Mouse (Mus musculus) limb, embryonic 13.5 days (tissue): Measurements from ENCODE around the gene Snx13. TPM values are rescaled to one million over a fixed set of nuclear protein-coding genes. Genes with fewer than 3 reads are reported as not detected.

Experiments used
- ATAC-seq: fragments of 200-750 bp; cut with Nextera tagmentation; 2 replicates; pipeline ENCODE4 v1.8.0; 2017; ENCODE audit warnings: low read depth, moderate number of reproducible peaks, moderate TSS enrichment; ENCODE audit not compliant: low FRiP score
- H3K27ac ChIP-seq: fragments of 300-500 bp; sonication (generic); 2 replicates; pipeline ENCODE4 v1.5.1; 2015; ENCODE audit warnings: inconsistent platforms, mild to moderate bottlenecking, moderate library complexity
- H3K27me3 ChIP-seq: fragments of 300-500 bp; sonication (generic); 2 replicates; pipeline ENCODE4 v1.6.1; 2015; ENCODE audit warnings: mild to moderate bottlenecking, inconsistent platforms
- H3K36me3 ChIP-seq: fragments of 300-500 bp; sonication (generic); 2 replicates; pipeline ENCODE4 v1.6.1; 2015; ENCODE audit warnings: inconsistent platforms, mild to moderate bottlenecking, moderate library complexity
- H3K4me1 ChIP-seq: fragments of 300-500 bp; sonication (generic); 2 replicates; pipeline ENCODE4 v1.6.1; 2015; ENCODE audit warnings: inconsistent platforms
- H3K4me2 ChIP-seq: fragments of 300-500 bp; sonication (generic); replicated peaks from 2 replicates; pipeline ENCODE4 v1.6.1; 2015; ENCODE audit warnings: inconsistent platforms, mild to moderate bottlenecking, moderate library complexity
- H3K4me3 ChIP-seq: fragments of 300-500 bp; sonication (generic); 2 replicates; pipeline ENCODE4 v1.5.1; 2015; ENCODE audit warnings: moderate library complexity, mild to moderate bottlenecking, inconsistent platforms
- H3K9ac ChIP-seq: fragments of 300-500 bp; sonication (generic); 2 replicates; pipeline ENCODE4 v1.6.1; 2015; ENCODE audit warnings: mild to moderate bottlenecking, inconsistent platforms
- H3K9me3 ChIP-seq: fragments of 300-500 bp; sonication (generic); 2 replicates; pipeline ENCODE4 v1.6.1; 2016; ENCODE audit warnings: inconsistent platforms
- WGBS: fragments of 180-500 bp; shearing (Covaris S2); methylation state at CpG from one replicate; pipeline ENCODE4 v1.1.7; 2015; 5-methylcytosine and 5-hydroxymethylcytosine counted together
- polyA plus RNA-seq: library from polyadenylated mRNA; unstranded; fragments of >200 nt; fragmentation: Nextera tagmentation; extraction: Ambion mirVana; gene quantifications from 2 replicates; pipeline ENCODE4 v1.2.1, GENCODE M21; 2015

Snx13 gene
- polyA plus RNA-seq, 1 experiment from 2014 or later, result 26.1 TPM

- no peak overlapping the region for H3K4me3 ChIP-seq
- H3K9ac ChIP-seq, result no peak overlapping the region
- H3K9me3 ChIP-seq, result 0 out of 2 replicates have a peak, but pooled peaks cover 6% of the 10 kb centered on the region
- H3K4me1 ChIP-seq, result 0 out of 2 replicates have a peak, but pooled peaks cover 3% of the 10 kb centered on the region
- no peak overlapping the region for H3K27ac ChIP-seq
- no peak overlapping the region for H3K4me2 ChIP-seq
- ATAC-seq, result no peak
- H3K27me3 ChIP-seq, result no peaks in the 10 kb centered on the region
- WGBS, result 71% methylated on average over 3 of the region's 3 CpGs
- H3K36me3 ChIP-seq, result peaks cover 7% of the 10 kb centered on the region; the same call in 1 of the 2 replicates
Observed at GRCm38 (mm10) chr12:35154149-35154548, 107.2 kb downstream of the Snx13 start.

GRCm38 (mm10) chr12:35157237-35157636, 110.3 kb downstream of the Snx13 start:
- Histone ChIP-seq H3K9ac (no peak overlapping the region), H3K27ac (no peak overlapping the region), H3K36me3 (no peaks in the 10 kb centered on the region), H3K9me3 (no peaks in the 10 kb centered on the region), H3K4me1 (0 out of 2 replicates have a peak, but pooled peaks cover 3% of the 10 kb centered on the region), H3K4me2 (no peak overlapping the region), H3K4me3 (no peak overlapping the region), H3K27me3 (no peaks in the 10 kb centered on the region)
- WGBS, result 59% methylated on average over 4 of the region's 4 CpGs
- ATAC-seq, result no peak

DNA sequence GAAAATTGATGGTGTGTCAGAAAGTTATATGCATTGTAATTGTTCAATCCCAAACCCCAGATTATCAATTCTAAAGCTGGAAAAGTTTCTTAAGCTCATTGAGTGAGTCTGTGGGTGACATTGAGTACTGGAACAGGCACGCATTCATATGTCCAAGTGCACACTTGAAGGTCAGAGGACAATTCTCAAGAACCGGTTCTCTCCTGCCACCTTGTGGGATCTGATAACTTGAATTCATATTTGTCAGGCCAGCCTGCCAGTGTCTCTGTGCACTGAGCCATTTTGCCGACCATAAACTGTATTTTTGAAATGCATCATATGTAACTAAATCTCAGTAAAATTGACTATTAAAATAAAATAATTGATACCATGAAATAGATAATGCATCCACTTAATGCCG, 114.7 kb downstream of the Snx13 start:
- WGBS, result 69% methylated on average over 4 of the region's 4 CpGs
- H3K9me3 ChIP-seq, result no peaks in the 10 kb centered on the region
- no peak overlapping the region for H3K4me2 ChIP-seq
- H3K4me1 ChIP-seq, result no peaks in the 10 kb centered on the region
- H3K36me3 ChIP-seq, result no peaks in the 10 kb centered on the region
- no peak overlapping the region for H3K9ac ChIP-seq
- no peaks in the 10 kb centered on the region for H3K27me3 ChIP-seq
- H3K27ac ChIP-seq, result no peak overlapping the region
- ATAC-seq, result no peak
- H3K4me3 ChIP-seq, result no peak overlapping the region

- Histone ChIP-seq H3K9ac (no peak overlapping the region), H3K27ac (no peak overlapping the region), H3K4me1 (peaks cover 7% of the 10 kb centered on the region), H3K36me3 (no peaks in the 10 kb centered on the region), H3K4me2 (no peak overlapping the region), H3K9me3 (no peaks in the 10 kb centered on the region), H3K4me3 (no peak overlapping the region), H3K27me3 (0 out of 2 replicates have a peak, but pooled peaks cover 4% of the 10 kb centered on the region)
- ATAC-seq, result no peak
- 68% methylated on average over 4 of the region's 4 CpGs for WGBS
Observed at GRCm38 (mm10) chr12:35170275-35170674, 123.3 kb downstream of the Snx13 start.

- Histone ChIP-seq H3K4me1 (peaks cover 7% of the 10 kb centered on the region), H3K9me3 (no peaks in the 10 kb centered on the region), H3K27me3 (no peaks in the 10 kb centered on the region), H3K4me2 (no peak overlapping the region), H3K4me3 (no peak overlapping the region), H3K36me3 (no peaks in the 10 kb centered on the region), H3K9ac (no peak overlapping the region), H3K27ac (no peak overlapping the region)
- WGBS, result 14% methylated on average over 8 of the region's 8 CpGs
- no peak for ATAC-seq
Observed at GRCm38 (mm10) chr12:35175938-35176337, 129.0 kb downstream of the Snx13 start.

GRCm38 (mm10) chr12:35176628-35177027, 129.6 kb downstream of the Snx13 start:
- Histone ChIP-seq H3K27ac (no peak overlapping the region), H3K9ac (no peak overlapping the region), H3K4me1 (peaks cover 2% of the 10 kb centered on the region), H3K9me3 (no peaks in the 10 kb centered on the region), H3K27me3 (no peaks in the 10 kb centered on the region), H3K4me3 (no peak overlapping the region), H3K36me3 (no peaks in the 10 kb centered on the region), H3K4me2 (no peak overlapping the region)
- WGBS, result 67% methylated on average over 3 of the region's 3 CpGs
- ATAC-seq, result no peak

- Histone ChIP-seq H3K4me3 (no peak overlapping the region), H3K36me3 (no peaks in the 10 kb centered on the region), H3K4me2 (no peak overlapping the region), H3K27ac (no peak overlapping the region), H3K4me1 (peaks cover 3% of the 10 kb centered on the region; the same call in 1 of the 2 replicates), H3K9me3 (no peaks in the 10 kb centered on the region), H3K9ac (no peak overlapping the region), H3K27me3 (peaks cover 10% of the 10 kb centered on the region)
- 8% methylated on average over 3 of the region's 3 CpGs for WGBS
- ATAC-seq, result peak; percentile 87; the same call in 1 of the 2 replicates
Observed at GRCm38 (mm10) chr12:35182675-35183074, 135.7 kb downstream of the Snx13 start.

GRCm38 (mm10) chr12:35184261-35184660, 137.3 kb downstream of the Snx13 start:
- no peaks in the 10 kb centered on the region for H3K36me3 ChIP-seq
- H3K9ac ChIP-seq, result no peak overlapping the region
- no peak for ATAC-seq
- WGBS, result 82% methylated on average over 5 of the region's 5 CpGs
- H3K9me3 ChIP-seq, result no peaks in the 10 kb centered on the region
- H3K27me3 ChIP-seq, result peaks cover 10% of the 10 kb centered on the region
- H3K27ac ChIP-seq, result no peak overlapping the region
- H3K4me1 ChIP-seq, result peaks cover 7% of the 10 kb centered on the region
- H3K4me3 ChIP-seq, result no peak overlapping the region
- H3K4me2 ChIP-seq, result no peak overlapping the region

DNA sequence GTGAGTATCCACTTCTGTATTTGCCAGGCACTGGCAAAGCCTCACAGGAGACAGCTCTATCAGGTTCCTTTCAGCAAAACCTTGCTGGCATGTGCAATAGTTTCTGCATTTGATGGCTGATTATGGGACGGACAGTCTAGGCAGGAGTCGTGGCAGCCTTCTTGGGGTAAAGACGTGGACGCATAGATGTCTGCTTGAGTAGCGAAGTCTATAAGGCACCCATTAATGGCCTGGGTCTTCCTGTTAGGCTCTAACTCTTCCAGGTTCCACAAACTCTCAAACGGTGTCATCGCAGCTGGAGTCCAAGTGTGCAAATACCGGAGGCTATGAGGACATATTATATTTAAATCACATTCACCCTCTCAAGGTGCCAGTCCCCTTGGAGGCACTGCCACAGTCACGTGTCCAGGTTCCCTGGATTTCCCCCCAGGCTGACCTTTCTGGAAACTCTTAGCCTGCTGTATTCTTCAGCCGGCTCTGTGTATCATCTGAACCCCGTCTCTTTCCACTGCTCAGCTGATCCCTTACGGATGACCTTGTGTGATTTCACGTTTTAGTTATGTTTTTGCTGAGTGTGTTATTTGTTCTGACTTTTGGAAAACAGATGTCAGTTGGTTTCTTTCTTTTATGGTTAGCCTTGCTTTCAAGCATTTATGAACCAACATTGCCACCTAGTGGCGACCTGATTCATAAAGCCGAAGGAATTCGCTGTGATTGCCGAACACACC, 144.9 kb downstream of the Snx13 start:
- H3K9ac ChIP-seq, result no peak overlapping the region
- H3K27ac ChIP-seq, result no peak overlapping the region
- WGBS, result 38% methylated on average over 17 of the region's 17 CpGs
- H3K36me3 ChIP-seq, result no peaks in the 10 kb centered on the region
- no peaks in the 10 kb centered on the region for H3K9me3 ChIP-seq
- ATAC-seq, result peak; percentile 77
- H3K4me3 ChIP-seq, result peak overlapping the region; percentile 16; the same call in 1 of the 2 replicates
- peaks cover 18% of the 10 kb centered on the region for H3K4me1 ChIP-seq
- peak overlapping the region; percentile 56 for H3K4me2 ChIP-seq
- H3K27me3 ChIP-seq, result peaks cover under 1% of the 10 kb centered on the region; the same call in 1 of the 2 replicates

- Histone ChIP-seq H3K9ac (no peak overlapping the region), H3K4me2 (peak overlapping the region; percentile 56), H3K9me3 (no peaks in the 10 kb centered on the region), H3K4me1 (peaks cover 18% of the 10 kb centered on the region), H3K27me3 (no peaks in the 10 kb centered on the region), H3K36me3 (no peaks in the 10 kb centered on the region), H3K27ac (no peak overlapping the region), H3K4me3 (no peak overlapping the region; the same call in 1 of the 2 replicates)
- peak; percentile 14; the same call in 1 of the 2 replicates for ATAC-seq
- 4% methylated on average over 2 of the region's 2 CpGs for WGBS
Observed at GRCm38 (mm10) chr12:35192426-35192769, 145.4 kb downstream of the Snx13 start.
